Mouse (Mus musculus): ENCODE measurements around the gene 1700028J19Rik. TPM values are rescaled to one million over a fixed set of nuclear protein-coding genes. Genes with fewer than 3 reads are reported as not detected.

Gene 1700028J19Rik
- 0.77 and 1.9 TPM in 2 replicates for polyA plus RNA-seq (2012; rRNA removed)

DNA sequence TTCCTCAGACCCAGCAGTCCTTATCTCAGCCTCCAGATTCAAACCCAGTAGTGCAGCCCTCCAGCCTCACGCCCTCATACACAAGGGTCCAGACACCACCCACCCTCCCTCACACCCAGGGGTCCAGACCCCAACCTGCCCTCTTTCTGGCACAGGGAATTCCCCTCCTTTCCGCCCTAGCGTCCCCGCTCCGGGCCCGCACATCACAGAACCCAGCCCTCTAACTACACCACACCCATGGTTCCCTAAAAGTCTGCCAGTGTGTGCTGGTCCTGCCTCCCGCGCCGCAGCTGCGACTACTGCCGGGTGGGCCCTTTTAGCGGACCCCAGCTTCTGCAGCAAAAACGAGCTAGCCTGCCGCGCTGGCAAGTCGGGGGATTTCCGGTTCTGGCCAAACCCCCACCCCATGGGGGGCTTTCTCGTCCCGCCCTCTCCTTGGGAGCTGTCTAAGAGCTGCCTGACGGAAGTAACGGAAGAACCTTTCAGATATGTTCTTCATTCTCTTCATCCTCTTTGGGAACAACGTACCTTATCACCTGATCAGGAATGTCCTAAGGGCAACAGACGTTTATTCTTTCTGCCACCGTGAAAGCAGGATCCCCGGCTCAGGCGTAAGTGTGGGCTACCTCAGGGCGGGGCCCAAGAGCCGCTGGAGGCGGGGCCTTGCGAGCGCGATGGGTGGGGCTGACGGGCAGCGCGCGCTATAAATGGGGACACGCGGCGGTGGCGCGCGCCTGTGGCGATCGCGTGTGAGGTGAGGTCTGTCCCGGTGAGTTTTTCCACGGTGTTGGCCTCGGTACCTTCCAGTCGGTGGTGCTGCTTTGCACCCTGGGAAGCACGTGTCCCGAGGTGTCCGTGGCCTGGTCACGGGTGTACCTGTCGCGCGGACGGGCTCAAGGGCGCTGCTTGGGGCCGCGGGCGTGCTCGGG lies at the start of gene 1700028J19Rik, which contains the start of gene 2410002F23Rik:
1700028J19Rik (minus strand) TSS at position 641 of the 929 bp plus-strand sequence.
2410002F23Rik (plus strand) TSS at position 668 of the 929 bp plus-strand sequence.
- peak within 1 kb of the TSS; percentile 57 for H3K27ac ChIP-seq (ENCODE audit: insufficient read depth, low read depth, low read length)
- WGBS, result under 1% methylated on average over 62 of the region's 62 CpGs

GRCm38 (mm10) chr7:44291418-44291817 lies 44.9 kb upstream of the 1700028J19Rik start:
- H3K36me3 ChIP-seq (ENCODE audit: control insufficient read depth, insufficient read depth, low read length), result no peaks in the 10 kb centered on the region
- WGBS, result 52% methylated on average over 4 of the region's 4 CpGs
- TF ChIP-seq CTCF (IDR thresholded peaks at IDR 0.05; ENCODE audit: extremely low read depth, insufficient read length, insufficient replicate concordance, low read depth, low read length), result no peak
- TF ChIP-seq POLR2A (IDR thresholded peaks at IDR 0.05; ENCODE audit: low read depth, low read length), result no peak

More for the DNA sequence above, at the start of gene 1700028J19Rik, which contains the start of gene 2410002F23Rik:
- TF ChIP-seq POLR2A (IDR thresholded peaks at IDR 0.05; ENCODE audit: low read depth, low read length), result peak; percentile 91
- no peak for TF ChIP-seq CTCF (IDR thresholded peaks at IDR 0.05; ENCODE audit: extremely low read depth, insufficient read length, insufficient replicate concordance, low read depth, low read length)
- Histone ChIP-seq H3K4me1 (ENCODE audit: control insufficient read depth, insufficient read depth, insufficient read length, low read length) (peaks cover 5% of the 10 kb centered on the region), H3K27me3 (ENCODE audit: control insufficient read depth, insufficient read depth, low read length) (no peaks in the 10 kb centered on the region), H3K36me3 (ENCODE audit: control insufficient read depth, insufficient read depth, low read length) (peaks cover 20% of the 10 kb centered on the region), H3K4me3 (ENCODE audit: low read depth, low read length) (peak within 1 kb of the TSS; percentile 75)

DNA sequence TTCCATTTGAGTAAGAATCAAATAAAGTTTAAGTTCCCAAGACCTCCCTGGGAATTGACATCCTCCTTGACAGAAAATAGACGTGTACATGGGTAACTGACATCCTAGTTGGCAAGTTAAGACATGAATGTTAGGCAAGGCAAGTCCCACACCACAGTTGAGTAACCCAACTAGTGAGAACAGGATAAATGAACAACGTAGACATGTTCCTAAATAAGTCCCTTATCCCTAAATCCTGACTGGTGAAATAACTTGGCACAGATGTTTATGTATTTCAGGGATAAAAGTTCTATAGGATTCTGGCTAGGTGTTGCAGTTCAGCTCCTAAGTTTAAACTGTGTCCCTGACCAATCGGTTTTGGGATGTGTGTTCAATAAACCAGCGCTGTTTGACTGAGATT lies 44.5 kb upstream of the 1700028J19Rik start:
- 74% methylated on average over 4 of the region's 4 CpGs for WGBS
- Histone ChIP-seq H3K27ac (ENCODE audit: insufficient read depth, low read depth, low read length) (no peak overlapping the region), H3K36me3 (ENCODE audit: control insufficient read depth, insufficient read depth, low read length) (no peaks in the 10 kb centered on the region), H3K4me1 (ENCODE audit: control insufficient read depth, insufficient read depth, insufficient read length, low read length) (no peaks in the 10 kb centered on the region), H3K27me3 (ENCODE audit: control insufficient read depth, insufficient read depth, low read length) (0 out of 2 replicates have a peak, but pooled peaks cover 2% of the 10 kb centered on the region), H3K4me3 (ENCODE audit: low read depth, low read length) (no peak overlapping the region)
- TF ChIP-seq CTCF (IDR thresholded peaks at IDR 0.05; ENCODE audit: extremely low read depth, insufficient read length, insufficient replicate concordance, low read depth, low read length) (no peak), POLR2A (IDR thresholded peaks at IDR 0.05; ENCODE audit: low read depth, low read length) (no peak)

More at GRCm38 (mm10) chr7:44291418-44291817, 44.9 kb upstream of the 1700028J19Rik start:
- H3K27ac ChIP-seq (ENCODE audit: insufficient read depth, low read depth, low read length), result no peak overlapping the region
- H3K4me1 ChIP-seq (ENCODE audit: control insufficient read depth, insufficient read depth, insufficient read length, low read length), result no peaks in the 10 kb centered on the region
- no peak overlapping the region for H3K4me3 ChIP-seq (ENCODE audit: low read depth, low read length)
- H3K27me3 ChIP-seq (ENCODE audit: control insufficient read depth, insufficient read depth, low read length), result 0 out of 2 replicates have a peak, but pooled peaks cover 2% of the 10 kb centered on the region

DNA sequence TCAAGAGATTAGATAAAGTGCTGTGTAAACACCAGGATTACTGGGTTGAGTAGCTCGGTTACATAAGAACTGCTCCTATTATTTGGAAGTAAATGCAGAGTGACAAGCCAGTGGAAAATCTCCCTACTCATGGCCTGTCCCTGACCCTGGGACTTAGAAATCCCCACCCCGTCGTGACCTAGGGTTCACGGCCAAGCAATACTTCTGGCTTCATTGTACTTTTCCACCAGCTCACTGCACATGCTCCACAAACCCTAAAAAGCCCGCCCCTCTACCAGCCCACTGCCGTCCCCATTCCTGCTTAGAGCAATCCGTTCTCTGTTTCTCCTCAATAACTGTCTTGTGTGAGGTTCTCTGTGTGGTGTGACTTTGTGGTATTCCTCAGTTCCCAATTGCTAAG lies 41.3 kb upstream of the 1700028J19Rik start:
- Histone ChIP-seq H3K27ac (ENCODE audit: insufficient read depth, low read depth, low read length) (no peak overlapping the region), H3K36me3 (ENCODE audit: control insufficient read depth, insufficient read depth, low read length) (no peaks in the 10 kb centered on the region), H3K27me3 (ENCODE audit: control insufficient read depth, insufficient read depth, low read length) (0 out of 2 replicates have a peak, but pooled peaks cover 2% of the 10 kb centered on the region), H3K4me1 (ENCODE audit: control insufficient read depth, insufficient read depth, insufficient read length, low read length) (no peaks in the 10 kb centered on the region), H3K4me3 (ENCODE audit: low read depth, low read length) (no peak overlapping the region)
- TF ChIP-seq CTCF (IDR thresholded peaks at IDR 0.05; ENCODE audit: extremely low read depth, insufficient read length, insufficient replicate concordance, low read depth, low read length), result no peak
- no peak for TF ChIP-seq POLR2A (IDR thresholded peaks at IDR 0.05; ENCODE audit: low read depth, low read length)
- 36% methylated on average over 7 of the region's 7 CpGs for WGBS

DNA sequence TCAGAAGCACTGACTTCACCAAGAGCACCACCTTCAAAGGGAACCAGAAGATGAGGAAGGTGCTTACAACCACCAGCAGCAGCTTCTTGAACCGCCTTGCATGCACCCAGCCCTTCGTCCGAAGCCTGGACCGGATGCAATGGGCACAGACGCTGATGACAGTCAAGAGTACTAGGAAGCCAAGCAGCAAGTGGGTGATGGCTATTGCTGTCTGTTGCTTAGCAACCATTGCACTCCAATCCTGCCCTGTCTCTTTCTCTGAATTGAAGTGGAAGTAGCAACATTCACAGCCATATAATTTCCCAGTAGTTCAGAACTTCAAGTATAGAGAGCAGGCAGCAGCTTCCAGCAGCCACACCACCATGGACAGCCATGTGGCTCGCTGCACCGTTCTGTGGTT lies 35.1 kb upstream of the 1700028J19Rik start:
- TF ChIP-seq CTCF (IDR thresholded peaks at IDR 0.05; ENCODE audit: extremely low read depth, insufficient read length, insufficient replicate concordance, low read depth, low read length), result no peak
- no peak for TF ChIP-seq POLR2A (IDR thresholded peaks at IDR 0.05; ENCODE audit: low read depth, low read length)
- 74% methylated on average over 7 of the region's 7 CpGs for WGBS
- no peaks in the 10 kb centered on the region for H3K36me3 ChIP-seq (ENCODE audit: control insufficient read depth, insufficient read depth, low read length)
- no peaks in the 10 kb centered on the region for H3K27me3 ChIP-seq (ENCODE audit: control insufficient read depth, insufficient read depth, low read length)
- no peak overlapping the region for H3K4me3 ChIP-seq (ENCODE audit: low read depth, low read length)
- H3K4me1 ChIP-seq (ENCODE audit: control insufficient read depth, insufficient read depth, insufficient read length, low read length), result no peaks in the 10 kb centered on the region
- no peak overlapping the region for H3K27ac ChIP-seq (ENCODE audit: insufficient read depth, low read depth, low read length)

- WGBS, result 37% methylated on average over 1 of the region's 1 CpGs
- TF ChIP-seq POLR2A (IDR thresholded peaks at IDR 0.05; ENCODE audit: low read depth, low read length) (no peak), CTCF (IDR thresholded peaks at IDR 0.05; ENCODE audit: extremely low read depth, insufficient read length, insufficient replicate concordance, low read depth, low read length) (no peak)
- Histone ChIP-seq H3K4me1 (ENCODE audit: control insufficient read depth, insufficient read depth, insufficient read length, low read length) (no peaks in the 10 kb centered on the region), H3K27me3 (ENCODE audit: control insufficient read depth, insufficient read depth, low read length) (no peaks in the 10 kb centered on the region), H3K27ac (ENCODE audit: insufficient read depth, low read depth, low read length) (no peak overlapping the region), H3K36me3 (ENCODE audit: control insufficient read depth, insufficient read depth, low read length) (no peaks in the 10 kb centered on the region), H3K4me3 (ENCODE audit: low read depth, low read length) (no peak overlapping the region)
These were observed 34.5 kb upstream of the 1700028J19Rik start for GRCm38 (mm10) chr7:44280959-44281358.

DNA sequence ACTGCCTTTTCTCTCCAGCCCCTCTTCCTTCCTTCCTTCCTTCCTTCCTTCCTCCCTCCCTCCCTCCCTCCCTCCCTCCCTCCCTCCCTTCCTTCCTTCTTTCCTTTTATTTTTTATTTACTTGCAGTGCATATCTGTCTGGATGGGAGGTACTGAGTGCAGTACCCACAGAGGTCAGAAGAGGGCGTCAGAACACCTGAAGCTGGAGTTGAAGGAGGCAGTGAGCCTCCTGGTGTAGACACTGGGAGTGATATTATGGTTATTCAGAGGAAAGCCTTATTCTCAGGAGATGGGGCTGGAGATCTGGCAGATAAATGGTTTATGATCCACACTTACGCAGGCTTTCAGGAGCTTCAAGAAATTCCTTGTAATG lies 30.7 kb upstream of the 1700028J19Rik start:
- peak; percentile 25; the same call in 1 of the 2 replicates for TF ChIP-seq CTCF (IDR thresholded peaks at IDR 0.05; ENCODE audit: extremely low read depth, insufficient read length, insufficient replicate concordance, low read depth, low read length)
- TF ChIP-seq POLR2A (IDR thresholded peaks at IDR 0.05; ENCODE audit: low read depth, low read length), result no peak
- no peaks in the 10 kb centered on the region for H3K4me1 ChIP-seq (ENCODE audit: control insufficient read depth, insufficient read depth, insufficient read length, low read length)
- WGBS, result 41% methylated on average over 2 of the region's 2 CpGs

More for the DNA sequence above, 30.7 kb upstream of the 1700028J19Rik start:
- Histone ChIP-seq H3K4me3 (ENCODE audit: low read depth, low read length) (no peak overlapping the region), H3K27ac (ENCODE audit: insufficient read depth, low read depth, low read length) (no peak overlapping the region), H3K36me3 (ENCODE audit: control insufficient read depth, insufficient read depth, low read length) (no peaks in the 10 kb centered on the region), H3K27me3 (ENCODE audit: control insufficient read depth, insufficient read depth, low read length) (no peaks in the 10 kb centered on the region)

Data from small intestine, adult 2 months (tissue).